Mouse (Mus musculus): ENCODE measurements around the gene Fam8a1. TPM values are rescaled to one million over a fixed set of nuclear protein-coding genes. Genes with fewer than 3 reads are reported as not detected.

The Fam8a1 gene
- polyA plus RNA-seq (2014; fragmentation: Nextera tagmentation; extraction: Ambion mirVana) = 7.4 and 10.4 TPM in 2 replicates

- no peak within 1 kb of the TSS for H3K27ac ChIP-seq (replicated peaks; ENCODE audit: low read depth, low read length)
- WGBS = 1% methylated on average over 42 of the region's 46 CpGs
- peak within 1 kb of the TSS; percentile 76 for H3K9ac ChIP-seq (ENCODE audit: low read length)
- peak within 1 kb of the TSS; percentile 92 for H3K4me2 ChIP-seq (ENCODE audit: low read depth, severe bottlenecking)
- H3K9me3 ChIP-seq (ENCODE audit: control insufficient read depth, low read length) = no peaks in the 10 kb centered on the region
- ATAC-seq (ENCODE audit: insufficient number of reproducible peaks, low FRiP score, low TSS enrichment, low read depth) = peak; percentile 93
- peak within 1 kb of the TSS; percentile 86 for H3K4me3 ChIP-seq (ENCODE audit: low read depth, low read length)
- peaks cover 3% of the 10 kb centered on the region; the same call in 1 of the 2 replicates for H3K36me3 ChIP-seq (ENCODE audit: control insufficient read depth, insufficient read depth, low read length)
- H3K27me3 ChIP-seq (ENCODE audit: control insufficient read depth, insufficient read depth, low read length) = no peaks in the 10 kb centered on the region
- peak; percentile 99 for DNase-seq (ENCODE audit: low spot score)
- H3K4me1 ChIP-seq (ENCODE audit: control insufficient read depth, insufficient read depth, low read length) = 0 out of 2 replicates have a peak, but pooled peaks cover 2% of the 10 kb centered on the region
These were observed at the start of gene Fam8a1 for GRCm38 (mm10) chr13:46669048-46669619. Fam8a1 (plus strand) TSS chr13:46669522.

- DNase-seq (ENCODE audit: low spot score) (peak; percentile 36), ATAC-seq (ENCODE audit: insufficient number of reproducible peaks, low FRiP score, low TSS enrichment, low read depth) (no peak)
- Histone ChIP-seq H3K9me3 (ENCODE audit: control insufficient read depth, low read length) (no peaks in the 10 kb centered on the region), H3K36me3 (ENCODE audit: control insufficient read depth, insufficient read depth, low read length) (no peaks in the 10 kb centered on the region), H3K27me3 (ENCODE audit: control insufficient read depth, insufficient read depth, low read length) (no peaks in the 10 kb centered on the region), H3K27ac (replicated peaks; ENCODE audit: low read depth, low read length) (no peak overlapping the region), H3K4me1 (ENCODE audit: control insufficient read depth, insufficient read depth, low read length) (no peaks in the 10 kb centered on the region), H3K4me3 (ENCODE audit: low read depth, low read length) (no peak overlapping the region), H3K9ac (ENCODE audit: low read length) (no peak overlapping the region), H3K4me2 (ENCODE audit: low read depth, severe bottlenecking) (no peak overlapping the region)
- WGBS = 55% methylated on average over 11 of the region's 11 CpGs
These were observed 49.7 kb upstream of the Fam8a1 start for GRCm38 (mm10) chr13:46619633-46620032.

GRCm38 (mm10) chr13:46620964-46621757 is 48.2 kb upstream of the Fam8a1 start:
- H3K4me1 ChIP-seq (ENCODE audit: control insufficient read depth, insufficient read depth, low read length) = no peaks in the 10 kb centered on the region
- 80% methylated on average over 7 of the region's 7 CpGs for WGBS
- no peaks in the 10 kb centered on the region for H3K9me3 ChIP-seq (ENCODE audit: control insufficient read depth, low read length)
- no peak overlapping the region for H3K9ac ChIP-seq (ENCODE audit: low read length)
- no peak overlapping the region for H3K4me3 ChIP-seq (ENCODE audit: low read depth, low read length)
- ATAC-seq (ENCODE audit: insufficient number of reproducible peaks, low FRiP score, low TSS enrichment, low read depth) (no peak), DNase-seq (ENCODE audit: low spot score) (no peak)
- no peak overlapping the region for H3K27ac ChIP-seq (replicated peaks; ENCODE audit: low read depth, low read length)
- H3K27me3 ChIP-seq (ENCODE audit: control insufficient read depth, insufficient read depth, low read length) = no peaks in the 10 kb centered on the region
- H3K4me2 ChIP-seq (ENCODE audit: low read depth, severe bottlenecking) = no peak overlapping the region
- H3K36me3 ChIP-seq (ENCODE audit: control insufficient read depth, insufficient read depth, low read length) = no peaks in the 10 kb centered on the region

GRCm38 (mm10) chr13:46626608-46627007 is 42.7 kb upstream of the Fam8a1 start:
- ATAC-seq (ENCODE audit: insufficient number of reproducible peaks, low FRiP score, low TSS enrichment, low read depth) (no peak), DNase-seq (ENCODE audit: low spot score) (no peak)
- 87% methylated on average over 9 of the region's 9 CpGs for WGBS

GRCm38 (mm10) chr13:46627841-46628240 is 41.5 kb upstream of the Fam8a1 start:
- no peak for ATAC-seq (ENCODE audit: insufficient number of reproducible peaks, low FRiP score, low TSS enrichment, low read depth)
- H3K27ac ChIP-seq (replicated peaks; ENCODE audit: low read depth, low read length) = no peak overlapping the region
- no peaks in the 10 kb centered on the region for H3K9me3 ChIP-seq (ENCODE audit: control insufficient read depth, low read length)
- H3K4me2 ChIP-seq (ENCODE audit: low read depth, severe bottlenecking) = no peak overlapping the region
- H3K4me1 ChIP-seq (ENCODE audit: control insufficient read depth, insufficient read depth, low read length) = no peaks in the 10 kb centered on the region
- H3K36me3 ChIP-seq (ENCODE audit: control insufficient read depth, insufficient read depth, low read length) = no peaks in the 10 kb centered on the region
- no peak overlapping the region for H3K9ac ChIP-seq (ENCODE audit: low read length)
- WGBS = 88% methylated on average over 10 of the region's 10 CpGs
- no peak overlapping the region for H3K4me3 ChIP-seq (ENCODE audit: low read depth, low read length)
- H3K27me3 ChIP-seq (ENCODE audit: control insufficient read depth, insufficient read depth, low read length) = no peaks in the 10 kb centered on the region
- no peak for DNase-seq (ENCODE audit: low spot score)

More at GRCm38 (mm10) chr13:46626608-46627007, 42.7 kb upstream of the Fam8a1 start:
- H3K36me3 ChIP-seq (ENCODE audit: control insufficient read depth, insufficient read depth, low read length) = no peaks in the 10 kb centered on the region
- H3K27me3 ChIP-seq (ENCODE audit: control insufficient read depth, insufficient read depth, low read length) = no peaks in the 10 kb centered on the region
- H3K9ac ChIP-seq (ENCODE audit: low read length) = no peak overlapping the region
- no peak overlapping the region for H3K4me2 ChIP-seq (ENCODE audit: low read depth, severe bottlenecking)
- H3K9me3 ChIP-seq (ENCODE audit: control insufficient read depth, low read length) = no peaks in the 10 kb centered on the region
- H3K4me1 ChIP-seq (ENCODE audit: control insufficient read depth, insufficient read depth, low read length) = no peaks in the 10 kb centered on the region
- no peak overlapping the region for H3K27ac ChIP-seq (replicated peaks; ENCODE audit: low read depth, low read length)
- H3K4me3 ChIP-seq (ENCODE audit: low read depth, low read length) = no peak overlapping the region

- ATAC-seq (ENCODE audit: insufficient number of reproducible peaks, low FRiP score, low TSS enrichment, low read depth) = no peak
- no peak overlapping the region for H3K27ac ChIP-seq (replicated peaks; ENCODE audit: low read depth, low read length)
- H3K36me3 ChIP-seq (ENCODE audit: control insufficient read depth, insufficient read depth, low read length) = no peaks in the 10 kb centered on the region
- H3K4me1 ChIP-seq (ENCODE audit: control insufficient read depth, insufficient read depth, low read length) = 0 out of 2 replicates have a peak, but pooled peaks cover 7% of the 10 kb centered on the region
- no peaks in the 10 kb centered on the region for H3K27me3 ChIP-seq (ENCODE audit: control insufficient read depth, insufficient read depth, low read length)
- no peak overlapping the region for H3K4me3 ChIP-seq (ENCODE audit: low read depth, low read length)
- WGBS = 81% methylated on average over 6 of the region's 6 CpGs
- no peak for DNase-seq (ENCODE audit: low spot score)
- H3K9me3 ChIP-seq (ENCODE audit: control insufficient read depth, low read length) = no peaks in the 10 kb centered on the region
- H3K9ac ChIP-seq (ENCODE audit: low read length) = no peak overlapping the region
- no peak overlapping the region for H3K4me2 ChIP-seq (ENCODE audit: low read depth, severe bottlenecking)
These were observed 39.9 kb upstream of the Fam8a1 start for GRCm38 (mm10) chr13:46629391-46629790.

- no peaks in the 10 kb centered on the region for H3K9me3 ChIP-seq (ENCODE audit: control insufficient read depth, low read length)
- 0 out of 2 replicates have a peak, but pooled peaks cover 7% of the 10 kb centered on the region for H3K4me1 ChIP-seq (ENCODE audit: control insufficient read depth, insufficient read depth, low read length)
- H3K36me3 ChIP-seq (ENCODE audit: control insufficient read depth, insufficient read depth, low read length) = no peaks in the 10 kb centered on the region
- no peak overlapping the region for H3K9ac ChIP-seq (ENCODE audit: low read length)
- ATAC-seq (ENCODE audit: insufficient number of reproducible peaks, low FRiP score, low TSS enrichment, low read depth) = no peak
- H3K27ac ChIP-seq (replicated peaks; ENCODE audit: low read depth, low read length) = no peak overlapping the region
- WGBS = 68% methylated on average over 4 of the region's 4 CpGs
- H3K27me3 ChIP-seq (ENCODE audit: control insufficient read depth, insufficient read depth, low read length) = no peaks in the 10 kb centered on the region
- no peak for DNase-seq (ENCODE audit: low spot score)
- no peak overlapping the region for H3K4me2 ChIP-seq (ENCODE audit: low read depth, severe bottlenecking)
- H3K4me3 ChIP-seq (ENCODE audit: low read depth, low read length) = no peak overlapping the region
These were observed 36.5 kb upstream of the Fam8a1 start for GRCm38 (mm10) chr13:46632796-46633195.

- 44% methylated on average over 18 of the region's 18 CpGs for WGBS
These were observed 35.8 kb upstream of the Fam8a1 start for GRCm38 (mm10) chr13:46633320-46634132.

More at GRCm38 (mm10) chr13:46633320-46634132, 35.8 kb upstream of the Fam8a1 start:
- H3K4me1 ChIP-seq (ENCODE audit: control insufficient read depth, insufficient read depth, low read length) = 0 out of 2 replicates have a peak, but pooled peaks cover 7% of the 10 kb centered on the region
- H3K36me3 ChIP-seq (ENCODE audit: control insufficient read depth, insufficient read depth, low read length) = no peaks in the 10 kb centered on the region
- no peak overlapping the region for H3K27ac ChIP-seq (replicated peaks; ENCODE audit: low read depth, low read length)
- ATAC-seq (ENCODE audit: insufficient number of reproducible peaks, low FRiP score, low TSS enrichment, low read depth) (0 out of 2 replicates have a peak, but pooled peaks have one; percentile 13), DNase-seq (ENCODE audit: low spot score) (peak; percentile 55)
- no peaks in the 10 kb centered on the region for H3K27me3 ChIP-seq (ENCODE audit: control insufficient read depth, insufficient read depth, low read length)
- H3K4me2 ChIP-seq (ENCODE audit: low read depth, severe bottlenecking) = no peak overlapping the region
- H3K9me3 ChIP-seq (ENCODE audit: control insufficient read depth, low read length) = no peaks in the 10 kb centered on the region
- no peak overlapping the region for H3K4me3 ChIP-seq (ENCODE audit: low read depth, low read length)
- H3K9ac ChIP-seq (ENCODE audit: low read length) = peak overlapping the region; percentile 12; the same call in 1 of the 2 replicates
